Comparison of ENCODE assay signal across 12 mouse cellular contexts in genomic region chr1:156796251-156796650, GRCm38 (mm10). TPM values are rescaled to one million over a fixed set of nuclear protein-coding genes. Genes with fewer than 3 reads are reported as not detected.
DNase-seq lines count a peak whose midpoint lies in the region; TF ChIP-seq lines count a peak whose summit lies in the region.
"Had no signal": no experiment of that assay in that cellular context is flagged by ENCODE, and none has a peak within 500 bp of the region (broad histone marks: within the 10 kb centered on the region; RNA-seq: fewer than 3 reads in every experiment).

No protein-coding gene starts in this region.

- H3K27ac ChIP-seq in left cerebral cortex, adult 2 months, result no peak overlapping the region
- H3K27ac ChIP-seq: intestine, embryonic 15.5 days; midbrain, embryonic 10.5 days had no signal

- H3K4me3 ChIP-seq in left cerebral cortex, adult 2 months, result no peak overlapping the region
- H3K4me3 ChIP-seq: intestine, embryonic 15.5 days; midbrain, embryonic 10.5 days had no signal

- intact Hi-C loops in left cerebral cortex, adult 2 months (cut with DNase I), result no loop called here

- DNase-seq in adrenal gland, postnatal 14 days, result peak; percentile 27
- no peak for DNase-seq in adrenal gland, adult 8-10 months
- DNase-seq in embryo, embryonic 9.5 days (ENCODE audit: extremely low spot score), result peak; percentile 53
- DNase-seq in gastrocnemius, postnatal 10 days, result peak; percentile 42
- peak; percentile 15 to 66 for DNase-seq in kidney, postnatal 25 days
- no peak for DNase-seq in right cerebral cortex, postnatal 14 days
- no peak for DNase-seq in frontal cortex, postnatal 25 days (ENCODE audit: low spot score in 2 of 2)
- DNase-seq in left cerebral cortex, adult 2 months (ENCODE audit: extremely low spot score in 1 of 2, low spot score in 2 of 2), result no peak
- DNase-seq: adrenal gland, postnatal 10 days; cerebellum, postnatal 14 days had no signal

- TF ChIP-seq CTCF in left cerebral cortex, adult 2 months (IDR thresholded peaks at IDR 0.05), result no peak

RNA-seq across cellular contexts. Expression of gene Angptl1, which starts 42.1 kb away (rescaled TPM):
- 4.2 and 4.3 TPM in 2 replicates for total RNA-seq in adrenal gland, postnatal 14 days (2021)
- 1 to 10 TPM; 3.4 to 8.5 (median 5.8) TPM for total RNA-seq in adrenal gland, adult 8-10 months (2022)
- 10 to 100 TPM; 40.0 to 63.8 TPM for total RNA-seq in gastrocnemius, postnatal 10 days (2021)
- total RNA-seq in left cerebral cortex, adult 2 months (2021), result under 1 TPM; 0.42 to 0.68 TPM

Comparison
In these comparisons a context has a peak if more than half of its experiments do, and no peak if none do; other contexts are left out.
1. DNase-seq: peak in adrenal gland, postnatal 14 days (single experiment), embryo, embryonic 9.5 days (single experiment), gastrocnemius, postnatal 10 days (single experiment) and kidney, postnatal 25 days (2 of 2); none in adrenal gland, adult 8-10 months (single experiment), right cerebral cortex, postnatal 14 days (single experiment), frontal cortex, postnatal 25 days (0 of 2) and left cerebral cortex, adult 2 months (0 of 2).